Mouse (Mus musculus) megakaryocyte, adult 5-6 weeks (primary cell): ENCODE measurements around the gene Pih1d2. TPM values are rescaled to one million over a fixed set of nuclear protein-coding genes. Genes with fewer than 3 reads are reported as not detected.

Experiments used
- total RNA-seq, 2 experiments: library from RNA; stranded (forward) in 1 of 2; stranded (reverse) in 1 of 2; fragments of 153-499, 151-499 nt in 1 of 2; fragments of 221-1000, 200-1000 nt in 1 of 2; gene quantifications; 2 replicates each; pipeline versions ENCODE4 v1.2.3 to v1.2.4; 2015 to 2017

Pih1d2 gene
- total RNA-seq, 2 experiments from 2014 or later = 0.40 TPM; not detected in 1

Other genes starting within 250 kb of the Pih1d2 start
- gene Plet1, start 122.8 kb upstream of the Pih1d2 start, total RNA-seq (2015) = not detected in 2 replicates
- not detected in 2 replicates for gene Plet1, start 122.8 kb upstream of the Pih1d2 start, total RNA-seq (2017)
- 97.1 and 106 TPM in 2 replicates for gene Pts, start 88.6 kb upstream of the Pih1d2 start, total RNA-seq (2015)
- 61.2 and 67.4 TPM in 2 replicates for gene Pts, start 88.6 kb upstream of the Pih1d2 start, total RNA-seq (2017)
- 9.9 and 20.1 TPM in 2 replicates for gene Il18, start 62.5 kb upstream of the Pih1d2 start, total RNA-seq (2015)
- 10.2 and 14.5 TPM in 2 replicates for gene Il18, start 62.5 kb upstream of the Pih1d2 start, total RNA-seq (2017)
- gene Bco2, start 62.1 kb upstream of the Pih1d2 start, total RNA-seq (2015) = 0.39 and 0.49 TPM in 2 replicates
- gene Bco2, start 62.1 kb upstream of the Pih1d2 start, total RNA-seq (2017) = 0.85 and 1.6 TPM in 2 replicates
- not detected in 2 replicates for gene Tex12, start 56.0 kb upstream of the Pih1d2 start, total RNA-seq (2015)
- gene Tex12, start 56.0 kb upstream of the Pih1d2 start, total RNA-seq (2017) = not detected in 2 replicates
- 165 and 185 TPM in 2 replicates for gene Sdhd, start 13.5 kb upstream of the Pih1d2 start, total RNA-seq (2015)
- 130 and 132 TPM in 2 replicates for gene Sdhd, start 13.5 kb upstream of the Pih1d2 start, total RNA-seq (2017)
- 78.7 and 89.2 TPM in 2 replicates for gene Timm8b, start 13.4 kb upstream of the Pih1d2 start, total RNA-seq (2015)
- 163 and 189 TPM in 2 replicates for gene Timm8b, start 13.4 kb upstream of the Pih1d2 start, total RNA-seq (2017)
- 19.6 and 26.2 TPM in 2 replicates for gene Nkapd1, start 143 bp downstream of the Pih1d2 start, total RNA-seq (2015)
- 22.4 and 25.3 TPM in 2 replicates for gene Nkapd1, start 143 bp downstream of the Pih1d2 start, total RNA-seq (2017)
- 27.6 and 28.5 TPM in 2 replicates for gene Dlat, start 42.5 kb downstream of the Pih1d2 start, total RNA-seq (2015)
- gene Dlat, start 42.5 kb downstream of the Pih1d2 start, total RNA-seq (2017) = 21.7 and 34.4 TPM in 2 replicates
- gene Dixdc1, start 122.2 kb downstream of the Pih1d2 start, total RNA-seq (2015) = not detected in 2 replicates
- gene Dixdc1, start 122.2 kb downstream of the Pih1d2 start, total RNA-seq (2017) = not detected in 2 replicates
- gene 2310030G06Rik, start 129.2 kb downstream of the Pih1d2 start, total RNA-seq (2015) = not detected in 2 replicates
- not detected in 2 replicates for gene 2310030G06Rik, start 129.2 kb downstream of the Pih1d2 start, total RNA-seq (2017)
- 1.8 and 3.9 TPM in 2 replicates for gene Cryab, start 134.0 kb downstream of the Pih1d2 start, total RNA-seq (2015)
- 0.62 and 3.1 TPM in 2 replicates for gene Cryab, start 134.0 kb downstream of the Pih1d2 start, total RNA-seq (2017)
- not detected in 2 replicates for gene Hspb2, start 135.0 kb downstream of the Pih1d2 start, total RNA-seq (2015)
- gene Hspb2, start 135.0 kb downstream of the Pih1d2 start, total RNA-seq (2017) = not detected in 2 replicates
- gene Fdxacb1, start 150.9 kb downstream of the Pih1d2 start, total RNA-seq (2015) = 5.8 and 6.4 TPM in 2 replicates
- 4.7 and 4.8 TPM in 2 replicates for gene Fdxacb1, start 150.9 kb downstream of the Pih1d2 start, total RNA-seq (2017)
- 13.1 and 14.3 TPM in 2 replicates for gene Alg9, start 157.7 kb downstream of the Pih1d2 start, total RNA-seq (2015)
- 13.4 and 15.1 TPM in 2 replicates for gene Alg9, start 157.7 kb downstream of the Pih1d2 start, total RNA-seq (2017)
- 14.7 and 15.1 TPM in 2 replicates for gene 1110032A03Rik, start 158.2 kb downstream of the Pih1d2 start, total RNA-seq (2015)
- 10.6 and 14.2 TPM in 2 replicates for gene 1110032A03Rik, start 158.2 kb downstream of the Pih1d2 start, total RNA-seq (2017)
- 17.8 and 18.7 TPM in 2 replicates for gene Ppp2r1b, start 228.0 kb downstream of the Pih1d2 start, total RNA-seq (2015)
- 24.0 and 26.6 TPM in 2 replicates for gene Ppp2r1b, start 228.0 kb downstream of the Pih1d2 start, total RNA-seq (2017)